Mouse (Mus musculus) olfactory bulb, adult 2 months (tissue): ENCODE results near the gene Usp36. TPM values are rescaled to one million over a fixed set of nuclear protein-coding genes. Genes with fewer than 3 reads are reported as not detected.
A peak's percentile ranks its signal among the peaks of the same experiment; 100 is the strongest.

Source experiments
- H3K27ac ChIP-seq: fragments of 200-500 bp; 2 replicates; pipeline ENCODE4 v1.5.1; 2012; ENCODE audit warnings: low read depth, low read length; ENCODE audit not compliant: insufficient read depth
- H3K4me1 ChIP-seq: fragments of 200-500 bp; 2 replicates; pipeline ENCODE4 v1.6.1; 2012; ENCODE audit warnings: low read length; ENCODE audit not compliant: control insufficient read depth, insufficient read depth
- H3K4me3 ChIP-seq: fragments of 200-500 bp; 2 replicates; pipeline ENCODE4 v1.5.1; 2012; ENCODE audit warnings: mild to moderate bottlenecking, low read depth, low read length, moderate library complexity; ENCODE audit not compliant: insufficient read depth
- CTCF ChIP-seq: fragments of 200-500 bp; IDR thresholded peaks from 2 replicates; pipeline ENCODE4 v1.5.1; 2012; ENCODE audit warnings: low read depth, mild to moderate bottlenecking, low read length, moderate library complexity; ENCODE audit not compliant: insufficient read depth
- POLR2A ChIP-seq: fragments of 200-500 bp; IDR thresholded peaks from 2 replicates; pipeline ENCODE4 v1.6.1; 2012; ENCODE audit warnings: mild to moderate bottlenecking, low read depth, low read length, moderate library complexity; ENCODE audit not compliant: insufficient read depth
- WGBS: fragments of 180-500 bp; shearing (Covaris S2); methylation state at CpG from one replicate; pipeline ENCODE4 v1.1.7; 2018; 5-methylcytosine and 5-hydroxymethylcytosine counted together
- polyA plus RNA-seq: library from polyadenylated mRNA; stranded (reverse); fragments of >200 nt; gene quantifications from 2 replicates; pipeline ENCODE4 v1.2.4, GENCODE M21; 2012; ENCODE audit warnings: low replicate concordance; ENCODE audit not compliant: missing spikeins, insufficient read depth, insufficient read length

Gene Usp36
- polyA plus RNA-seq, 1 experiment = not detected

DNA sequence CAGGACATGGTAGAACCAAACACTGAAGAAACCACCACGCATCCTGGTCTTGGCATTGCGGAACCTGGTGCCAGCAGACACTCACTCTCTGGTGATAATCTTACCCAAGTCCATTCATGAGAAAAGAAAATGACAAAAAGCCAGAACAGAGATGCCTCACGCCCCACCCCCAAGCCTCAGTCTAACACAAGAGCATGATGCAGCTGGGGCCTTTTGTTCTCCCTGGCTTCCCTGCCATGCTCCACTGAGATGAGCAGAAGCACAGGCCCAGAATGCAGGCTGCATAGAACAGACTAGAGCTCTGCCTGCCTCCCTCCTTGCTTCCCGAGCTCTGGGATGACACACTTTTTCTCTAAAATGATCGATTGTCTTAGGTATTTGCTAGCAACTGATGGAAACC, 26.9 kb downstream of the Usp36 start:
- no peak for TF ChIP-seq CTCF
- no peak for TF ChIP-seq POLR2A
- Histone ChIP-seq H3K4me1 (peaks cover 35% of the 10 kb centered on the region), H3K4me3 (no peak overlapping the region), H3K27ac (peak overlapping the region; percentile 51)
- 59% methylated on average over 5 of the region's 5 CpGs for WGBS

GRCm38 (mm10) chr11:118260081-118260480, 30.0 kb downstream of the Usp36 start:
- no peak overlapping the region for H3K27ac ChIP-seq
- WGBS = 68% methylated on average over 8 of the region's 8 CpGs
- H3K4me1 ChIP-seq = peaks cover 33% of the 10 kb centered on the region
- TF ChIP-seq POLR2A (no peak), CTCF (no peak)
- H3K4me3 ChIP-seq = no peak overlapping the region

DNA sequence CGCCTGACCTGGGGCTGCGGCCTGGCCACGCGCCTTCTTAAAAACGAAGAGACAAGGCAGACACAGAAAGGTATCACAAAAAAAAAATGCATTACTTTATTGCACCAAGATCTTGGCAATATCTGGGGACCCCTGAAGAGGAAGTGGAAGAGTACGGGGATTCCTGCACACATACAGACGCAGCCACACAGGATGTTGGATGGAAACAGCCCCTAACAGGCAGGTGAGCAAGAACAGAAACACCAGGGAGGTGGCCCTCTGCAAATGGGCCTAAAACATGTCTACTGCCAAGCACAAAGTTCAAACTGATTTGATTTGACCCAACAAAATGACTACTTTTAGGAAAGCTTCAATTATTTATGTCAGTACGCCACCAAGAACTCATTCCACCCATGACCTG, 30.5 kb downstream of the Usp36 start:
- peaks cover 32% of the 10 kb centered on the region for H3K4me1 ChIP-seq
- WGBS = 95% methylated on average over 8 of the region's 8 CpGs
- TF ChIP-seq CTCF (no peak), POLR2A (no peak)
- H3K27ac ChIP-seq = no peak overlapping the region
- H3K4me3 ChIP-seq = no peak overlapping the region

- TF ChIP-seq POLR2A = no peak
- TF ChIP-seq CTCF = no peak
- peaks cover 27% of the 10 kb centered on the region for H3K4me1 ChIP-seq
- WGBS = 94% methylated on average over 7 of the region's 7 CpGs
- no peak overlapping the region for H3K4me3 ChIP-seq
- no peak overlapping the region for H3K27ac ChIP-seq
Observed at GRCm38 (mm10) chr11:118256371-118256770, 33.7 kb downstream of the Usp36 start.

DNA sequence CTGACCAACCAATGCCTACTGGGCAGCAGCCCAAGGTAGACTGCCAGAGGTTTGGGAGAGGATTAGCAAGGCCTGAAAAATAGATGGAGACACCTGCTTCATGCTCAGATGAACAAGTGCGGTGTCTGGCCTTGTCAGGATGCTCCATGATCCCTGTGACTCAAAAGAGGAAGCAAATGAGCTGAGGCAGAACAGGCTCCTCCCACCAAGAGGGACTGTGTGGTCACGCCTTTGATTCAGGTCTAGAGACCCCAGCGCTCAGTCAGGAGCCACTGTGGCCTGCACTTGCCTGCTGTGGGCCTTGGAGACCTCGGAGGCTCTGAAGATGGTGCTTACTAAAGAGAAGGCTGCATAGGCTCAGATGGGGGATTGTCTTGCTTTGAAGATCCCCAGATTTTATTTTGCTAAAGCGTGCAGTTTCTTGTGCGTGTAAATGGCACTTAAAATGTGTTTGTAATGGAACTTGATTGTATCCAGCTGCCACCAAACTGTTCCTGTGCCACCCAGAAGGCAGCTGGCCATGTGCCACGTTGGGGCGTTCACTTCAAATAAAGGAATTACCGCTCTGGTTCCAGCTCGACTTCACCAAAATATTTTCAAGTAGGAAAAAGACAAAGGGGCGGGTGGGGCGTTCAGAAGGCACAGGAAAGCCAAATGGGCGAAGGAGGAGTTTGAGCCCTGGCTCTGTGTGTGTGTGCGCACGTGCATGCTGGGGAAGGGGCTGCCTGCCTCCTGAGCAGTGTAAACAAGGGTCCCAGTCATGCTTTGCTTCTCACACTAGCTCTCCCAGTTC, 35.7 kb downstream of the Usp36 start:
- TF ChIP-seq CTCF (no peak), POLR2A (no peak)
- Histone ChIP-seq H3K4me3 (no peak overlapping the region), H3K27ac (peak overlapping the region; percentile 66), H3K4me1 (peaks cover 14% of the 10 kb centered on the region)
- WGBS = 15% methylated on average over 15 of the region's 15 CpGs

DNA sequence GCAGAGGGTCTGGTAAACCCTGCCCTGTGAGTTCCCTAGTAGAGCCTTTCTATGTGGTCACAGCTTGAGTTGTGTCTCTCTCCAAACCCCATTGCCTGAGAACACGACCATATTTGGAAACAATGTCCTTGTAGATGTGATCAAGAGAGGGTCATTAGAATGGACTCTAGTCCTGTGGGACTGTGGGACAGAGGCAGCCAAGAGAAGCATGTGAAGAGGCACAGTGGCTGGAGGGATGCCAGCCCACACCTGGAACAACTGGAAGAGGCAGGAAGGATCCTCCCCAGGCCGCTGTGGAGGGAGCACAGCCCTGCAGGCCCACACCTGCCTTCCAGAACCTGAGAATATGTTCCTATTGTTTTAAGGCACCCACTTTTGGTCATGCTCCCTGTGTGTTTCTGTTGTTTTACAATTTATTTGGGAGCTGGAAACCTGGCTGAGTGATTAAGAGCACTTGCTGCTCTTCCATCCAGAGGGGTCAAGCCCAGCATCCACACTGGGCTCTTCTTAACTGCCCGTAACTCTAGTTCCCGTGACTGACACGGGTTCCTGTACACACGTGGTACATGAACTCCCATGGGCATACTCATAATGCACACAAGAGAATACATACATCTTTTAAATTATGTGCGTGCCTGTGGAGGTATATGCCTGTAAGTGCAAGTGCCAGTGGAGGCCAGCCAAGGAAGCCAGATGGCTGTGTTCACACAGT, 36.4 kb downstream of the Usp36 start:
- TF ChIP-seq CTCF = no peak
- TF ChIP-seq POLR2A = no peak
- Histone ChIP-seq H3K27ac (peak overlapping the region; percentile 66), H3K4me3 (no peak overlapping the region), H3K4me1 (peaks cover 14% of the 10 kb centered on the region)
- WGBS = 81% methylated on average over 7 of the region's 7 CpGs

- WGBS = 3% methylated on average over 5 of the region's 5 CpGs
- Histone ChIP-seq H3K4me3 (peak overlapping the region; percentile 89), H3K27ac (peak overlapping the region; percentile 69), H3K4me1 (peaks cover 16% of the 10 kb centered on the region)
- TF ChIP-seq POLR2A (no peak), CTCF (no peak)
Observed at GRCm38 (mm10) chr11:118249012-118249383, 41.0 kb downstream of the Usp36 start.

DNA sequence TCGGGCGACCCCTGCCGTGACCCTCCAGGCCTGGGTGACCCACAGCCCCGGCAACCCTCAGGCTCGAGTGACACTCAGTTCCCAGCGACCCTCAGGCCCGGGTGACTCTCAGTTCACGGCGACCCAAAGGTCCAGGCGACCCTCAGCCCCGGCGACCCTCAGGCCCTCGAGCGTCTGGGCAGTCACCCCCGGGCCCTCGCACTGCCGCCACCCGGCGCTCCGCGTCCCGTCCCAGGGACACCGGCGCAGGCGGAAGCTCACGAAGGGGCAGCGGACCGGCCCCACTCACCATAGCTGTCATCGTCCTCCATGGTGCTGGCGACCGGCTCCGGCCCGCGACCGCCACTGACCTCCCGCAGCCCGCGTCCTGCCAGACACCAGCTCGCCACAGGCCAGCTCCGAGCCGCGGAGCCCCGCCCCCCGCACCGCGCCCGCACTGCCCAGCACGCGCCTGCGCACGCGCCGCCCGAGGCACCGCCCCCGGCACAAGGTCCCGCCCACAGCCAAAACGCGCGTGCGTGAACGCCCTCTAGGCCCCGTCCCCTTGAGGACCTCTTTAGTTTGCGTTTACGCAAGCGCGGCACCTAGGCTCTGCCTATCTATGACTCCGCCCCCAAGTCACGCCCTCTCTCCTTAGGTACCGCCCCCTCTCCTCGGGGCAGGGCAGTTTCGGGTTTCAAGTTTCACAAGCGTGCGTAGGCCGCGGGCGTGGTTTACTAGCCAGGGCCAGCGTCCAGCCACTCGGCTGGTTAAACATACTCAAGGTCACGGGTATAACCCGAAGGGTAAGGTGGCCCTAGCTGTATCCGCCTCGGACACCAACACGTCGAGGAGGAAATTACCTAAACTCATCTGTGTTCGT, 41.7 kb downstream of the Usp36 start, which contains the start of gene Cyth1:
Gene Cyth1 (minus strand): TSS at position 443 of the 862 bp plus-strand sequence.
- H3K4me3 ChIP-seq = peak within 1 kb of the TSS; percentile 89
- H3K27ac ChIP-seq = peak within 1 kb of the TSS; percentile 69
- TF ChIP-seq POLR2A (no peak), CTCF (no peak)
- WGBS = under 1% methylated on average over 84 of the region's 86 CpGs
- H3K4me1 ChIP-seq = peaks cover 10% of the 10 kb centered on the region
